Mouse (Mus musculus) lung, postnatal 36 days (tissue): ENCODE measurements around the gene Ms4a2.
A peak's percentile ranks its signal among the peaks of the same experiment; 100 is the strongest.

ENCODE experiments used
- DNase-seq: peaks from one replicate; pipeline ENCODE4 v3.0.0; 2022; ENCODE audit warnings: mixed read lengths

Gene Ms4a2

DNA sequence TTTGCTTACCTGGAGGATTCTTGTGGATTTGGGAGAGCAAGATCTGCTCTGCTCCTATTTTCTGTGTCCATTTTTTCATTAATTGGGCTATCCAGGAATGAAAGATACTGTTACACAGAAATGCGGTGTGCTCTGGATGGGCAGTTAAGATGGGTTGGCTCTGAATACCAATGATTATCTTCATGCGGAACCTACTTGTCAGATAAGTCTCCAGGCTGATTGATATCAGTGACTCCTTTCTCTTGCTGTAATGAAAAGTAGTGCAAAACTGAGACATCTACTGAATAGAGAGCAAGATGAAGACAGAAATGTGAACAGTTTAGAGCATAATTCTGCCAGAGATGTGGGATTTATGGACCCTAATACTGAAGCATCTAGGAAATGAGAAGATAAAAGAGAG, at the start of gene Ms4a2:
Gene Ms4a2, minus strand, starts transcription at position 169 of the 400 bp plus-strand sequence.
- DNase-seq: no peak

DNA sequence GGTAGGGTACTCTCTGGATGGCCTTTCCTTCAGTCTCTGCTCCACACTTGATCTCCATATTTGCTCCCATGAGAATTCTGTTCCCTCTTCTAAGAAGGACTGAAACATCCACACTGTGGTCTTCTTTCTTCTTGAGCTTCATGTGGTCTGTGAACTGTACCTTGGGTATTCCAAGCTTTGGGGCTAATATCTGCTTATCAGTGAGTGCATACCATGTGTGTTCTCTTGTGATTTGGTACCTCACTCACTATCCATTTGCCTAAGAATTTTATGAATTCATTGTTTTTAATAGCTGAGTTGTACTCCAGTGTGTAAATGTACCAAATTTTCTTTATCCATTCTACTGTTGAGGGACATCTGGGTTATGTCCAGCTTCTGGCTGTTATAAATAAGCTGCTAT, 38.0 kb upstream of the Ms4a2 start:
- no peak for DNase-seq

DNA sequence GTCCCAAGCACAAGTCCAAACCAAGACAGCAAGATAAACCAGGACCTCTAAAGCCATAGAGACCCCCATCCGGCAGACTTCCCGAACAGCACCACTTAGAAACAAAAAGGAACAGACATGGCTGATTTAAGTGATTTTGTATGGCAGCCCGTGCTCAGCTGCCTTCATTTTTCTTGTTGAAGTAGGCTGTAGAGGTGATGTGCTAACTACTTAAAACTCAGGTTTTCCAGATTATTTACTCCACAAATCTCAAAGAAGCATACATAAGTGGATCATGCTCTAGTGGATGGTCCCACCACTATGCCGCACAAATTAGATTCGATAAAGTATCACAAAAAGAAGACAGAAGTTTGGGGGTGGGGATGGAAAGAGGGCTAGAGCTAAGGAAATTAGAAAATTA, 36.9 kb upstream of the Ms4a2 start, which contains the start of gene Oosp2:
Gene Oosp2, minus strand, starts transcription at position 101 of the 400 bp plus-strand sequence.
- no peak for DNase-seq

DNA sequence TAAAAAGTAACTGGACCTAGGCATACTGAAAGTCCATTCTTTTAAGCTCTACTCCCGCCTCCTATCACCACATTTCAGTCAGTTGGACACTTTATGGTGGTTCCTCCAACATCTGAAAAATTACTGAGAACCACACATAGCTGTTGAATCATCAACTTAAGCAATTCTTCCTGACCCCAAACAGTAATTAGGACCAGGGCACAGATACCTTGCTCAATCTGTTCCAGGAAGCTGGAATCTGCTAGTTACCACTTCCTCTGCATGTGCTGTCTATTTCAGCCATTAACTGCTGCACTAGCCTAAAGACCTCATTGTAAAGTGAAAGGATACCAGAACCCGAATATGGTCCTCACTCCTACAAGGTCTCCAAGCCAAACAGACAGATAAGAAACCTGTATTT, 35.6 kb upstream of the Ms4a2 start:
- peak; percentile 29 for DNase-seq

DNA sequence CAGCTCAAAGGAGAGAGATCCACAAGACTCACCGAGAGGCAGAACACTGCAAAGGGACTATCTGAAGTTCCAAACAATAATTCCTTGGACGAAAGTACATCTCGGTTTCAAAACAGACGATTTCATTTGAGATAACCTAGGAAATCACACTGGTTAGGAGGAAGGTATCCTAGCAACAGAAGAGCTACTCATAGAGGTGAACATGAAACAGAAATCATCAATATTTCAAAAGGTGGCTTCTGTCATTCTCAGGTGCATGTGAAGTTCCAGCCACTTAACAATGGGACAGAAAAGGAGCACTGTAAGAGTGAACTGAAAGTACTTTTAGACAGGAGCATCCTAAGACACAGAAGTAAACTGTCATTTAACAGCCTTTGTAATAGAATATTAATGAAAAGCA, 26.0 kb upstream of the Ms4a2 start:
- no peak for DNase-seq

DNA sequence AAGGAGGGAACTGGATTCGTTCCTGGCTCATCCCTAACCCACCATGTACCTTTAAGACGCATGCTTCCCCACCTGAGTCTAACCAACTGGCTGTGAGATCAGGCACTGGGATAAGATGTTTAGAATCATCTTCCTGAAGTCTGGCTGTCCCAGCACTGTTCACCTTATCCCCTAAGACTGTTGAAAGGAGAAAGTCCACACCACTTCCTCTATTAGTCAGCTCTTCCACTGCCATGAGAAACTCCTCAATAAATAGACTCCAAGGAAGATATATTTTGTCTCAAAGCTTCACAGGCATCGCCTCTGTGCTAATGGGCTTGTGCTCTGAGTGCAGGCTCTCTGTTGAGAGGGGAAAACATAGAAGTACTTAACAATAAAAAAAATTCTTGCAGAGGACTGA, 22.6 kb upstream of the Ms4a2 start:
- DNase-seq: no peak

DNA sequence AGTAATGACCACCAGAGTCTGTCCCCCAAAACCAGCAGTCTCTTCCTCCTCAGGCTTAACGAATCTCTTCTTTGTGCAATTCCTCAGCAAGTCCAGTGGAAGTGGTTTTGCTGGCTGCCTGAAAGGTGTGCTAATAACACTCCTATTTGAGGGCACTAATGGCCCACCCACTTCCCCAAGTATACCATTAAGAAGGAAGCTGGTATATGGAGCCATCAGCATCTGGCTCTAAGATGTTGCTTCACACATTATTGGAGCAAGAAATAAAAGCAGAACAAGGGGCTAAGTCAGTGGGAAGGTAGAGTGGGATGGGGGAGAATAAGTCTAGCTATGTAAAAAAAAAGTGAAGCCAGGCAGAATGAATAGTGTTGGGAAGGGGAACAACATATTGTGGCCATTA, 17.2 kb upstream of the Ms4a2 start, which contains the start of gene Ms4a3:
Gene Ms4a3, minus strand, starts transcription at position 120 of the 400 bp plus-strand sequence.
- DNase-seq: peak; percentile 12

DNA sequence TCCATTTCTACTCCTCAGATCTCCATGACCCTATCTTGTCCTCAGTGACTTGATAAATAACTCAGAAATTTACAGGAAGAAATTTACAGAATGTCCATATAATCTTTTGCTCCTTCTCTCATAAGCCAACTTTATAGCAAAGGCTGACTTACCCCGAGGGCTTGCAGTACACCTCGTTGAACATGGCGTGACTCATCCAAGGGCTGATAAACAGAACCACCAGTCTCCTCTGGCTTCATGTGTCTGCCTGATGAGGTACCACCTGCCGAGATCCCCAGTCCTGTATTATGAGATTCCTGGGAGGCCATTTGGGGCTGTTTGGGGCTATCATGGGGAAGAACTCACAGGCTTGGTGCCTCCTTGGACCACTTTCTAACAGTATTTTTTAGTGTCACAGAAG, 15.5 kb upstream of the Ms4a2 start:
- DNase-seq: no peak

DNA sequence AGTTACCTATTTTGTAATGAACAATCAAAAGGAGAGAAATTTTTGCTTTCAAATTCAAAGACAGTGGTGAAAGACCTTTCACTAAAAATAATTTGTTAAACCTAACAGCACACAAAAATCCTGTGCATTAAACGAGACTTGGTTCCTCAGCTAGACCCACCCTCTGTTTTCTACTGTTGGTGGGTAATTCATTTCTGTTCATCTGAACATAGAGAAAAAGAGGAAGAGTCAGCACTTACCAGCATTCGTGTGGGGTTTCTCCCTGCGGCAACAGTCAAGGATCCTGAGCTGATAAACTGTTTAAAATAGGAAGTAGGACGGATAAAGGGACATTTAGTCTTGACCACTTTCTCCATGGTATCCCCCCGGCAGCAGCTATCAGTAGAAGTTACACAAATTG, 12.1 kb upstream of the Ms4a2 start:
- DNase-seq: no peak

DNA sequence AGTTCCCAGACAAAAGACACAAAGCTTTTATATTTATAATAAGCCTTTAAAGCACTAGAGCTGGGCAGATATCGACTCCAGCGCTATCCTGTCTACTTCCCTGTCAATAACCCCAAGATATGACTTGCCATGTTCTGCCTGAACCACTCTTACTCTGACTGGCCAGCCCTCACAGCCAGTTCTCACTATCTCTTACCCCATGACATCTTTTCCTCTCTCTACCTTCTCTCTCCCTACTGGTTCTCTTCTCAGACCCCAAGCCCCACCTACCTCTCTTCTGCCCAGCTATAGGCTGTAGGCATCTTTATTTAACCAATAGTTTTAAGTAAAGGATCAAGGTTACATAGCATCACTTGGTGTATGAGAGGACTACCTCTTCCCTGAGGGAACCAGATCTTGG, 10.8 kb upstream of the Ms4a2 start:
- no peak for DNase-seq

DNA sequence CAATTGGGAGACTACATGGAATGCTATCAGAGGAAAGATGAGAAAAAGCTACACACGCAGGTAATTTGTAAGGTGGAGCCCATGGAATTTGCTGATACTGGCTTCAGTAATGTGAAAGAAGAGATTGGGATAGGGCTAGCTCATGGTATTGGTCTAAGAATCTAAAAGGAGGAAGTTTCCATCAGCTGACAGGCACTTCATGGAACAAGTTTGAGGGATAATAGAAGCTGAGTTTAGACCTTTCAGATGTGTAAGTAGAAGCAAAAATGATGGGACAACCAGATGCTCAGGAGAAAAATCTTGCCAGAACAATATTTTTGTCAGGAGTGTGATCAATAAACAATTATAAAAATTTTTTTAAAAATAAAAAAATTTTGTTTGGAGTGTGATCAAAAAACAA, 10.2 kb upstream of the Ms4a2 start:
- no peak for DNase-seq

DNA sequence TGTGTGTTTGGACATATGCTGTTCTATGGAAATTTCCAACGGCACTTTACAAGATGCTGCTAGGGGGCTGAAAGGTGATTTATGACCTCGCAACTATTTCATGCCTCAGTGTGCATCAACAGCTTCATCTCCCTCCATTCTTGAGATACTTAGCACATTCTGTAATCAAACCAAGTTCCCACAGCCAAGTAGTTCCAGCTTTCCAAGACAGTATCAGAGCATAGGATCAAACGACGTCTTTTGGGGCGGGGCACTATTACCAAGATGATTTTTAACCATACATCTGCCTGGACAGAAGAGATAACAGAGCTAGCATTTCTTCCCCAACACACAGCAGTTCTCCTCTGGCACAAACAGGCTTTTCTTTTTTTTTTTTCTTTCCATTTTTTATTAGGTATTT, 1.7 kb upstream of the Ms4a2 start:
- no peak for DNase-seq

DNA sequence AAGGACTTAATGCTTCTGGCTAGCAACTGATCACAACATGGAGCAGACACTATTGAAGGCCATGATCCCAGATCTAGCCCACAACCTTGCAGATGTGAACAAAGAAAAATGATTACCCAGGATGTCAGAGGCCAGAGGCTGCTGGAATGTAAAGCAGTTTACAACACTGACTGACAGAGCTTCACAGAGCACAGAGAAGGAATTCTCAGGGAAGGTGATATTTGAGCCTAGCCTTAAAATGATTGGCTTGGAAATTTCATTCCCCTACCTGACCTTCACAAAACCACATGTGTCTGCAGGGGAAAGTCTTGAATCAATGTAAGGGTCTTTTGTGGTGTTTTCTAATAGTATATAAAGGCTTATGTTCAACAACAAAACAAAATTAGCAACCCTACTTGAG, 1.3 kb upstream of the Ms4a2 start:
- no peak for DNase-seq

DNA sequence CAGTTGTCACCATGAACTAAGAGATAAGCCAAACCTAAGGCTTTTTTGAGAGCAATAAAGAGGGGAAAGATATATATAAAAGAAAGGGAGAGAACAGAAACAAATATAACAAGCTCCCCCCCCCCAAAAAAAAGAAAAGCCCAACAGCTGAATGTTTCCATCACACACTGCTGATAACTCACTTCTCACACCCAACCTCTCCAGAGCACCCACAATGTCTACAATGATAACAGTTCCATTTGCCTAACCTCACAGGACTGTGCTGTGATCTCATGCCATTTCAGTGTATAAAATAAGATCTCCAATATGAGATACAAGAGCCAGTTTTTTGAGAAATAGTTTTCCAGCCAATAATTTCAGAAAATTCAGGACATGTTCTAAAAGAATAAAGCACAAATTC, 5.5 kb downstream of the Ms4a2 start:
- no peak for DNase-seq

DNA sequence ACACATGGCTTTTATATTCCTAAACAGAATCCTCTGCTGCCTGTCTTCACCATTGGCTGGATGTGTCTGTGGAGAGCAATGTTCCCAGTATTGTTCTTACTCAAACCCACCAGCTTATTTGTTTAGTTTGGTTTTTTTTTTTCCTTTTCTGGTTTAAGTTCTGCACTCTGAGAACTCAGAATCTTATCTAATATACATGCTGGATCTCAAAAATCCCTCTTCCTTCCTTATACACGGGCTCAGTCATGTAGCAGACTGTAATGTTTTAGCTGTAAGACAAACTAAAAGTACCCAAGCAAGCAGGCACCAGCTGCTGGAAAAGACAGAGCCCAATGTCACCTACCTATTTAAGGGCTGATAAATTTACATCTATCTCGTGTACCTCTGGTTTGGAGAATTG, 8.7 kb downstream of the Ms4a2 start:
- DNase-seq: no peak

DNA sequence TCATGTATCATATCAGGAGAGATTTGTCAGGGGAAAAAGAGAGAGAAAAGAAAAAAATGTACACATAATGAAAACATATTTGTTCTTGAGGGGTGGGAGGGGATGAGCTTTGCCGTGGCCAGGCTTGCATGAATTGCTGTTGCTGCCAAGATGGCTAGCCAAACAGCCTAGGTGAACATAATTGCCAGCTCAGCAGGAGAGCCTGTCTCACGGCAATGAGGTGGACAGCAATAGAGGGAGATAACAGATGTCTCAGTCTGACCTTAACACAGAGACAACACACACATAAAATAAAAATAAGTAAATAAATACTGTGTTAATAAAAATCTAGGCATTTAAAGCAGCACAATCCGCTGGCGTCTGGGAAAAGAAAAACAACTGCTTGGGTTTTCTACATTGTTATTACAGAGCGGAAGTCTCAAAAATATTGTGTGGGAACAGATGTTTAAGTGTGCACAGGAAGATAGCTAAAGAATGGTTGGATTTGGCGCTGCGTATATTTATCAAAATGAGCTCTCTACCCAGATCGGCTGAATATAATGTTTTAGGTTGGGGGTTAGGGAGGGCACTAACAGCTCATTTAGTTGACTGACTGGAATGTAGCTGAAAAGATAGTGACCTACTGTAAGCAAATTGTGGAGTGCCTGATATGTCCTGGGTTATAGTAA, 9.6 kb downstream of the Ms4a2 start:
- DNase-seq: no peak

DNA sequence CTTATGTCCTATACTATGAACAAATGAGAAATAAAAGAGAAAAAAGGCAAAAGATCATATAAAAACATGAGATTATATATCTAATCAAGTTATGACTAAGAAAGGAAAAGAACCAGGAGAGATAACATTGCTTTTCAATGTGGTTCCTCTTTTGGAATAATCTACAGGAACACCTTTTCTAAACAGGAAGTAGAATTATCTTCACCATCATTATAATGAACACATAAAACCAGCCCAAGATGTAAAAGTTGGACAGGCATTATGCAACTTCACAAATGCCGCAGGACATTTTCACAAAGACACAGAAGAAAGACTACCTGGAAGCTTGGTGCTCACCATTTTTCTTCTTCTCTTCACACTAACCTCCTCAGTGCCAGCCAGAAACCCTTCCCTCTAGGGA, 10.4 kb downstream of the Ms4a2 start:
- DNase-seq: no peak

DNA sequence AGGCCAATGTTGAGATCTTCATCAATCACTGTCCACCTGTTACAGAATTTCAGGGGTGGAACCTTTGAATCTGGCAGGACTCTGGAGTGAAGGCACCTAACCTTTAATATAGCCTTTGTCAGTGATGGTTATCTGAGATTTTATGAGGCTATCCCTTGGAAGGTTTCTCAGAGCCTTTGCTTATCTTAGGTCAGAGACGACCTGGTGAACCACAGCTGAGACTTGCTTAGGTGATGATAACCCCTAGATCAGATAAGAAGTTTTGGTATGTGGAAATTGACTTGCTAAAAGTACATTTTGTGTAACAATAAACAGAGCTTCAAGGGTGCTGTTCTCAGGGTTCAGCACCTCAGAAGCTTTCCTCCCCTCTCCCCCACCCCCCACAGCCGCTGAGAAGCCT, 11.2 kb downstream of the Ms4a2 start:
- DNase-seq: no peak

DNA sequence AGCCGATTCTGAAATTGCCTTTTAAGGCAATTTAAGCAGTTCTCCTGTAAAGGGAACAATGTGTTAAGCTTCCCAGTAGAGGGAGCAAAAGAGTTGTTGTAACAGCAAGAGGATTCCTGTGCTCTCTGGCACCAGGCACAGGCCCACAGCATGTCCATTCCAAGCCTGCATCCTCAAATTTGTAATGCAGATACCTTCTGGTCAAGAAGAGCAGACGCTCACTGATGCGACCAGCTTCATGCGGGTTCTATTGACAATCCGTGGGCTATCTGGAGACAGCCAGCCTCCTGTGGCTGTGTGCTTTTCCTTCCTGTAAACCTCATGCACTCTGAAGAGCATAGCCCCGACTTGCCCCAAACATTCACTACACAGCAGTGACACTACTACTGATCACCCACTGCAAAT, 12.0 kb downstream of the Ms4a2 start:
- peak; percentile 55 for DNase-seq

DNA sequence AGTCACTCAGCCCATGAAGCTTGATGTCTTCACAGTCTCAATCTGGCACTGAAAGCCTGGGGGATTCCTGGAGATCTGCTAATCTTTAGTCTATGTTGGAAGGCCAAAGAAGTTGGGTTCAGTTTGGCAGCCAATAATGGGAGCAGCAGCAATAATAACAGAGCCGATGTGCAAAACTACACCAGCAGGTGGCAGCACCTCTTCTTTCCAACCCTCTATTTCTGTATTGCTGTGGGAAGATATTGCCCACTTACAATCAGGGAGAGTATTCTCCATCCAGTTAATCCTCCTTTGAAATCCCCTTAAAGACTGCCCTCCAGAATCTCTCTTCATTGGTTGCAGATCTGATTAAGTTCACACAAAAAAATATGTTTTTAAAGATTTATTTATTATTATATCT, 15.3 kb downstream of the Ms4a2 start:
- DNase-seq: peak; percentile 64

DNA sequence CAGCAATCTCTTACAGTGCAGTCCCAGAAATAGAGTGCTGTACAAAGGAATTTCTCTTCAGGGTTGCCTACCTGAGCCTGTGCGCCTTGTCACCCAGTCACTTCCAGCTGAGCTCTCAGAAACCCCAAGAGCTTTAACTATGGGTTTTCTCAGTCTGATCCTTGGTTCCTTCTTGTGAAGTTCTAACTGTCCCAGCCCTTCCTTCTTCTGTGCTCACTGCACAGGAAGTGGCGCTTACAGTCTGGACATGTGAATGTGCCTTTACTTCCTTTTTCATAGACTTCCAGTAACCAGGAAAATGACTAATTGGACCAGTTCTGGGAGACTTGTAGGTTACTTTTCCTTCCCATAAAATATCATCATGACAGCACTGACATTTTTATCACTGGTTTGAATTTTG, 18.9 kb downstream of the Ms4a2 start, which contains the start of gene Ms4a6d:
Gene Ms4a6d, minus strand, starts transcription at position 247 of the 400 bp plus-strand sequence.
- DNase-seq: peak; percentile 11

DNA sequence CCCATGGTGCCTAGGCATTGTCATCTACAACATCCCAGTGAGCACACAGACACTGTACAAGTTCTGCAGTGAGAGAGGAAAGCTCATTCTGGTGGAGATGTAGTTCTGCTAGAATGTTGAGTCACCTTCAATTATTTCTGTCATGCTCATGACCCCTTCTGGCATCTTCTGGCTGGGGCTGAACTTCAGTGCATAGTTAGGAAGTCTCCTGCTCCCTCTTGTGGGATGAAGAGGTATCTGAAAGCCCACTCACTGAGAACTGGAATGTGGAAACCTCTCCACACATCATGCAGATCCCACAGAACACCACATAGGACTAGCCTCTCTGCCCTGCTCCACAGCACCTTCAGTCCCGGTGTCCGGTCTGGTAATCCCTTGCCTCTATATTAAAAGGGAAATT, 21.5 kb downstream of the Ms4a2 start:
- DNase-seq: peak; percentile 60

DNA sequence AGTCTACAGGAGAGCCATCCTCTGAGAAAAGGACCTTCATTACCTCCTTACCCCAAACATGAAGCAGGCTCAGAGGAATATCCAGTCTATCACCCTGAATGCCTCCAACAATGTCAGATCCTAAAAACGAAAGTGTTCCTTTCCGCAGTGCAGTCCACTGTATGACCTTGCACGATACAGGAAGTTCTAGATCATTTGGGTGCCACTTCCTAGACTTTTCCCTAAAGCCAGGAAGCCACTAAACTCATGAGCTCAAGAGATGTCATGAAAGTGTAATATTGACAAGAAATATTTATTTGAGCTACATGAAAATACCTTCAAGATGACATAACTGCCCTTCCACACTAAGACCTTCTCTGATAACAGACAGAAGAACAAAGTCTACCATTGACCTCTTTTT, 22.2 kb downstream of the Ms4a2 start:
- no peak for DNase-seq

DNA sequence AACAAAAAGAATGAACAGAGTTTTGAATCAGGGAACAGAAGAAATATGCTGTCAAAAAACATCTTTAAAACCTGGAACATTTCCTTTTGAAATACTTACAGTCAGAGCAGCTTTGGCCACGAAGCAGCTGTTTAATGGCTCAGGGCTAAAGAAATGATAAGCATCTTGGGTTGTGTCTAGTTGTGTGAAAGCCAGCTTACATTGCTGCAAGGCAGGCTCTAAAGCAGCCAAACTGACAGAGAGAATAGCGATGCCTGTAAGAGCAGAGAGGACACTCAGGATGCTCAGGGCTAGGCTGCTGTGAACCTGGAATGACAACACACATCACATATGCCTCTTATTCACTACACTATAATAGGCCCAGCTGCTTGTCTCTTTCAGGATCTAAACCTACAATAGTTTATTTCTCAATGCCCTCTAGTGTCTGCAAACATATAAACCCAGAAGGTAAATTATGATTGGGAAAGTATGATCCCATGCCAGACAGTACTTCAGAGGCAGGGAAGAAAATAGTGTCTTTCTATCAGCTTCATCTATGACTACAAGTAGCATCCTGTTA, 33.5 kb downstream of the Ms4a2 start:
- DNase-seq: no peak

DNA sequence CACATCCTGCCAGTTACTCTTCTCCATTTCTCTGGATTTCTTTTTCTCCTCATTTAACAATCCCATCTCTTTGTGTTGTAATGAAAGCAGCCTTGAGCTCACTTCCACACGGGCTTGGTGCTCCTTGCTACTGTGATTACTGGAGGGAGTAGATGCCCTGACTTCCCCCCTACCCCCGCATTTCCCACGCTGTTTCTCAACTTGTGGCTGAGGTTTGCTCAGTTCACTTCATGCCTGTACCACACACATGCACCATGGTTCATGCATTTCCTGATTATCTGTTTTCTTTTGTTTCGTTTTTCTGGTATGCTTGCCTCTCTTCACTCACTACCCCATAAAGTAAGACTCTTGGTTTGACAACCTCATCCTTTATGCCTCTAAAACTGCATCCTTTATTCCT, 34.3 kb downstream of the Ms4a2 start:
- peak; percentile 59 for DNase-seq
